Mouse (Mus musculus) thymus, adult 2 months (tissue): ENCODE measurements at regions not wholly inside any gene's neighbourhood (a gene's known extent, or its start where the extent isn't known, plus 50 kb on each side); places are given as distances from the start of the nearest gene placed in this dataset.
"Not testable (repeated sequence)": the region's sequence is repeated elsewhere in the genome, so short reads cannot be mapped to it uniquely, and the experiment has no call there.

Experiments
- DNase-seq: peaks from one replicate; pipeline ENCODE4 v3.0.0; 2021
- H3K27ac ChIP-seq: fragments of 200-500 bp; 2 replicates; pipeline ENCODE4 v1.5.1; 2012; ENCODE audit warnings: low read length, control low read depth; ENCODE audit not compliant: control insufficient read depth, insufficient read depth
- H3K27me3 ChIP-seq: fragments of 200-500 bp; 2 replicates; pipeline ENCODE4 v1.6.1; 2012; ENCODE audit warnings: mild to moderate bottlenecking, low read length, moderate library complexity, mixed read lengths; ENCODE audit not compliant: control insufficient read depth, insufficient read depth
- H3K36me3 ChIP-seq: fragments of 200-500 bp; 2 replicates; pipeline ENCODE4 v1.6.1; 2012; ENCODE audit warnings: mild to moderate bottlenecking, low read length, moderate library complexity; ENCODE audit not compliant: control insufficient read depth, insufficient read depth
- H3K4me1 ChIP-seq: fragments of 200-500 bp; replicated peaks from 2 replicates; pipeline ENCODE4 v1.6.1; 2012; ENCODE audit warnings: low read length; ENCODE audit not compliant: control insufficient read depth, insufficient read depth
- H3K4me3 ChIP-seq: fragments of 200-500 bp; 2 replicates; pipeline ENCODE4 v1.5.1; 2012; ENCODE audit warnings: mild to moderate bottlenecking, low read length, control low read depth, moderate library complexity; ENCODE audit not compliant: control insufficient read depth, insufficient read depth
- CTCF ChIP-seq: fragments of 200-500 bp; IDR thresholded peaks from 2 replicates; pipeline ENCODE4 v1.5.1; 2012; ENCODE audit warnings: mild to moderate bottlenecking, control low read depth, low read length, moderate library complexity, borderline replicate concordance; ENCODE audit not compliant: control insufficient read depth, poor library complexity, insufficient read depth; ENCODE audit errors: extremely low read depth
- POLR2A ChIP-seq: fragments of 200-500 bp; IDR thresholded peaks from 2 replicates; pipeline ENCODE4 v1.6.1; 2012; ENCODE audit warnings: mild to moderate bottlenecking, low read length, control low read depth, moderate library complexity; ENCODE audit not compliant: control insufficient read depth, poor library complexity, insufficient read depth; ENCODE audit errors: extremely low read depth
- WGBS: fragments of 180-500 bp; shearing (Covaris S2); methylation state at CpG from one replicate; pipeline ENCODE4 v1.1.7; 2018; 5-methylcytosine and 5-hydroxymethylcytosine counted together

- TF ChIP-seq CTCF (no peak), POLR2A (no peak)
- no peak overlapping the region for H3K27ac ChIP-seq
- no peaks in the 10 kb centered on the region for H3K27me3 ChIP-seq
- H3K4me3 ChIP-seq, result no peak overlapping the region
- no peak for DNase-seq
- no peaks in the 10 kb centered on the region for H3K36me3 ChIP-seq
- no peaks in the 10 kb centered on the region for H3K4me1 ChIP-seq
- WGBS, result 89% methylated on average over 3 of the region's 3 CpGs
Measured at GRCm38 (mm10) chr14:59055283-59055682, 87.4 kb downstream of the 1700129C05Rik start.

GRCm38 (mm10) chr14:59052421-59052820, 90.3 kb downstream of the 1700129C05Rik start:
- no peak overlapping the region for H3K4me3 ChIP-seq
- no peaks in the 10 kb centered on the region for H3K27me3 ChIP-seq
- H3K36me3 ChIP-seq, result no peaks in the 10 kb centered on the region
- DNase-seq, result no peak
- no peaks in the 10 kb centered on the region for H3K4me1 ChIP-seq
- 95% methylated on average over 3 of the region's 3 CpGs for WGBS
- TF ChIP-seq POLR2A (no peak), CTCF (no peak)
- no peak overlapping the region for H3K27ac ChIP-seq

GRCm38 (mm10) chr14:59051478-59051879, 91.2 kb downstream of the 1700129C05Rik start:
- WGBS, result 63% methylated on average over 6 of the region's 6 CpGs
- H3K36me3 ChIP-seq, result no peaks in the 10 kb centered on the region
- H3K27ac ChIP-seq, result no peak overlapping the region
- no peaks in the 10 kb centered on the region for H3K4me1 ChIP-seq
- no peaks in the 10 kb centered on the region for H3K27me3 ChIP-seq
- DNase-seq, result no peak
- TF ChIP-seq CTCF (no peak), POLR2A (no peak)
- no peak overlapping the region for H3K4me3 ChIP-seq

- Histone ChIP-seq H3K27ac (no peak overlapping the region), H3K4me1 (no peaks in the 10 kb centered on the region), H3K27me3 (no peaks in the 10 kb centered on the region), H3K4me3 (no peak overlapping the region), H3K36me3 (no peaks in the 10 kb centered on the region)
- no peak for DNase-seq
- TF ChIP-seq CTCF, result no peak
- no peak for TF ChIP-seq POLR2A
- WGBS, result 91% methylated on average over 7 of the region's 7 CpGs
Measured at GRCm38 (mm10) chr14:59045687-59046086, 97.0 kb downstream of the 1700129C05Rik start.

GRCm38 (mm10) chr14:59045235-59045634, 97.5 kb downstream of the 1700129C05Rik start:
- Histone ChIP-seq H3K27me3 (no peaks in the 10 kb centered on the region), H3K4me3 (no peak overlapping the region), H3K27ac (no peak overlapping the region), H3K4me1 (no peaks in the 10 kb centered on the region), H3K36me3 (no peaks in the 10 kb centered on the region)
- no peak for TF ChIP-seq POLR2A
- TF ChIP-seq CTCF, result no peak
- DNase-seq, result no peak
- WGBS, result 92% methylated on average over 7 of the region's 7 CpGs

GRCm38 (mm10) chr14:59042152-59042551, 100.5 kb downstream of the 1700129C05Rik start:
- 92% methylated on average over 2 of the region's 2 CpGs for whole genome bisulfite sequencing
- no peaks in the 10 kb centered on the region for H3K36me3 ChIP-seq
- no peaks in the 10 kb centered on the region for H3K27me3 ChIP-seq
- no peak overlapping the region for H3K4me3 ChIP-seq
- no peak overlapping the region for H3K27ac ChIP-seq
- H3K4me1 ChIP-seq, result no peaks in the 10 kb centered on the region
- no peak for DNase-seq
- TF ChIP-seq CTCF (no peak), POLR2A (no peak)

- not testable (repeated sequence) for DNase-seq, H3K27me3 ChIP-seq, H3K27ac ChIP-seq, H3K4me1 ChIP-seq, H3K36me3 ChIP-seq, H3K4me3 ChIP-seq
- WGBS, result 75% methylated on average over 9 of the region's 9 CpGs
Measured at GRCm38 (mm10) chr14:59025757-59026156, 116.9 kb downstream of the 1700129C05Rik start.
